Mouse (Mus musculus): Measurements from ENCODE around the gene Hspb7. TPM values are rescaled to one million over a fixed set of nuclear protein-coding genes. Genes with fewer than 3 reads are reported as not detected.
A peak's percentile ranks its signal among the peaks of the same experiment; 100 is the strongest.

Gene Hspb7
- total RNA-seq, 2 experiments from 2014 or later = 0.33 to 0.46 TPM

DNA sequence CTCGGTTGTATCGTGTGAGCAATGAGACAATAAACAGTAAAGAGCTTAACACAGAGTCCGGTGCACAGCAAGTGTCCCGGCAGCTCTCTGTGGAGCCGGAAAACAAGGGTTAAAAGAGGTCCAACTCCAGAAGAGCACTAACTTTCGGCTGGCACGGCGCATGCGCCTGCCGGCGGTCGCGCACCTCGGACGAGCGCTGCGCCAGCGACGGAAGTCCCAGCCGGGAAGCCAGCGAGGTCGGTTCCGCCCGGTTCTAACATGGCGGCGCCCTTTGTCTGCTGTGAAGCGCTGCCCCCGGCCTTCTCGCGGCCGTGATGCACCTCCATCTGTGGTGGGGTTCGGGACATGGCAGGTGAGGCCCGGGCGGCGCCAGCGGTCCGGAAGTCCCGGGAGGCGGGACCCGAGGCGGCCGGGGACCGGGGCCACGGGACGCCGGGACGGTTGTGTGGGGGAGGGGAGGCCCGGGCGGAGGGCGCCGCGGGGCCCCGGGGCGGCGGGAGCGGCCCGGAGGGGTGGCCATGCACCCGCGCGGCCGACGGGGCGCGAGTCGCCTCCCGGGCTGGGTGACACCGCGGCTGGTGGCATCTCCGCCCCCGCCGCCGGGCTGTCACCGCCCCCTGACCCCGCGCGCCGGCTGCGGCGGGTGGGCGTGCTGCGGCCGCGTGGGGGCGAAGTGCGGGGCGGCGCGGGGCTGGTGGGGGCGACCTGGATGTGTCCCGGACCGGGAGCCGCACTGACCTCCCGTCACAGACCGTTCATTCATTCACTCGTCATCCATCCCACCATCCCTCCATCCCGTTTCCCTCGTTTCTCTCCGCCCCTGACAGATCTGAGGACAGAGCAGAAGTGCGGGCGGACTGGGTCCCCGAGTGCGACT, 24.1 kb downstream of the Hspb7 start, which contains the start of gene Zbtb17:
Gene Zbtb17 (plus strand): TSS at position 204 of the 877 bp plus-strand sequence.
- peak; percentile 92 to 95 for DNase-seq

DNA sequence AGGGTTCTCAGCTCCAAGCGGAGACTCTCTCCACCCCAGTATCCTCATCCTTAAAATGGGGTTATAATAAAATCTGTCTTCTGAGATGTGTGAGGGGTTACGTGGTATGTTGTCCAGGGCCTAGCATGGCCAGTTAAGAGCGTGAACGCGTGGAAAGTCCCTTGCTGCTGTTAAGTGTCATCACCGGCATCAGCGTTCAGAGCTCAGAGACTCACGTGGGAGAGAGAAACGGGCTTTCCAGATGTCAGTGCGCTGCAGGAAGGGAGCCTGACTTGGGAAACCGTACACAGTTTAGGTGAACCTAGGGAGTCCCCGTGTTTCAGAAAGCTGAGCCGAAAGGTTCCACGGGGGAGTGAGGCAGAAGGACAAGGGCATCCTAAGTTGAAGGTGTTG, 24.7 kb downstream of the Hspb7 start:
- DNase-seq = no peak

- DNase-seq = no peak
Observed at GRCm38 (mm10) chr4:141446211-141446610, 25.6 kb downstream of the Hspb7 start.

GRCm38 (mm10) chr4:141451251-141451650, 30.7 kb downstream of the Hspb7 start:
- DNase-seq = no peak

GRCm38 (mm10) chr4:141451916-141452450, 31.4 kb downstream of the Hspb7 start:
- DNase-seq = peak; percentile 45 to 65

DNA sequence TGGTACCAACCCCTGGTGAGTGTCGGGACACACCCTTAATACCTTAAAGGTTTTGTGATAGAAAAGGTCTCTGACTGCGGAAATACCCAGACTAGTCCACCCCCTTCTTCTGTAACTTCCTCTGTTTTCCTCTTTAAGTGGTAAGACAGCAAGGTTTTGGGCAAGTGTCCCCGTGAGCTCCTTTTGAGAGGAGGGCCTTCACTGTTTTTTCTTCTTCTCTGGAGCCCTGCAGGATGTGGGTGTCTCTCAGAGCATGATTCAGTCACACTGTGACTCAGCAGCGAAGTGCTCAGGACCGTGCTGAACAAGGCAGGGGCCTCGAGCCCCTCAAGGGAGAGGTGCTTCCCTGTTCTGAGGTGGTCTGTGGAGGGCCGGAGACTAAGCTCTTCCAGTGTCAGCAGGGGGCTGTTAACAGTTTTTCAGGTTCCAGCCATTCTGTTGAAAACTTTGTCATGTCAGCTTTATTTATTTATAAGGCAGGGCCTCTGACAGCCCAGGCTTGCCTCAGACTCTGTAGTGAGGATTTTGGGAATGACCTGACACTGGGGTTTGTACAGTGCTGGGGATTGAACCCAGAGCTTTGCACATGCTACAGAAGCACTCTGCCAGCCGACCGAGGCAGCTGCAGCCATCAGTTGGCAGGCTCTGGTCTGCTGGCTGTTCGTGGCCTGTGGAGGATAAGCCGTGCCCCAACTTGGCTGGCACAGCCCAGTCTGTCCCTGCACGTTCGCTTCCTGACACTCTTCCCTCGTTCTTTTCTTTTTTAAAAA, 34.2 kb downstream of the Hspb7 start:
- DNase-seq = peak; percentile 46 to 48

DNA sequence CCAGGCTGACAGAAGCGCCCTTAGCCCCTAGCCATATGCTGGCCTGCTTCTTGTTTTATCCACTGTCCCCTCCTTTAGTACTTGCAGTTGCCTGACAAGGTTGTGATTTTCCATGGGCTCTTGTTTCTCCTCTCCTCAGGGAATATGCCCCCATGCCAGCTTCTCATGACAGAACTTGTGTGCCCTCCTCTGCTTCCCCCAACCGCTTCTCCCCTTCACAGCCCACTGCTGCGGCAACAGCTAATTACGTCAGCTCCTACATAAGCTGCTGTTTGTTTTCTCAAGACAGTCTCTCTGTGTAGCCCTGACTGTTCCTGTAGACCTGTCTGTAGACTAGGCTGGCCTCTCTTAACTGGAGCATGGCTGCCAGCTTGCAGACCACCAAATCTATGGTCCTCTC, 34.9 kb downstream of the Hspb7 start:
- DNase-seq = no peak

DNA sequence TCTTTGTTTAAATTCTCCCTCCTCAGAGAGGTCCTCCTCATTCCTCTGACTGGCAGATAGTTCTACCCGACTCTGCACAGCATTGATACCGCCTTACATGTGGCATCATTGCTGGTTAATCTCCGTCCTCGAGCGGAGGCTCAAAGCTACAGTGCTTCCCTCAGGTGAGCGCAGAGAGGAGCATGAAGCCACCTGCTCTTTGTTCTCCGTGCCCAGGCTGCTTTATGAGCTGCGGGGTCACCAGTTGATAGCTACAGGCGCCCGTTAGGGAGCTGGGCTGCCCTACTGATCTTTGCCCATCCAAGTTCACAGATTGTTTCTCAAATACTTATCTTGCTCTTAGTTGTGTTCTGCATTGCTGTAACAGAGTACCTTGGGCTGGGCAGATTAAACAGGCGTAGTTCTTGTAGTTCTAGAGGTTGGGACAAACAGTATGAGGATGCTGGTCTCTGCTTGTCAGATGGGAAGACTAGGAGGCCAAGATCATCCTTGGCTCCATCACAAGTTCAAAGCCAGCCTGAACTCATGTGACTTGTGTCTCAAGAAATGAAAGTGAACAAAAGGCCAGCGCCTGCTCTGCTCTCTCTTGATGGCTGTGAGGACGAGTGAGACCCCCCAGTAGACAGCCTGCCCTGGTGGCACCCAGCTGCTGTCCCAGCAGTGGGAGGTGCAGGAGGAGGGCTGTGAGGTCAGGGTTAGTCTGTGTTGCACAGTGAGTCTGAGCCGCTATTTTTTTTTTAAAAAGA, 35.8 kb downstream of the Hspb7 start:
- DNase-seq = no peak

- no peak for DNase-seq
Observed at GRCm38 (mm10) chr4:141458236-141458635, 37.7 kb downstream of the Hspb7 start.

- DNase-seq = no peak
Observed at GRCm38 (mm10) chr4:141458888-141459287, 38.3 kb downstream of the Hspb7 start.

DNA sequence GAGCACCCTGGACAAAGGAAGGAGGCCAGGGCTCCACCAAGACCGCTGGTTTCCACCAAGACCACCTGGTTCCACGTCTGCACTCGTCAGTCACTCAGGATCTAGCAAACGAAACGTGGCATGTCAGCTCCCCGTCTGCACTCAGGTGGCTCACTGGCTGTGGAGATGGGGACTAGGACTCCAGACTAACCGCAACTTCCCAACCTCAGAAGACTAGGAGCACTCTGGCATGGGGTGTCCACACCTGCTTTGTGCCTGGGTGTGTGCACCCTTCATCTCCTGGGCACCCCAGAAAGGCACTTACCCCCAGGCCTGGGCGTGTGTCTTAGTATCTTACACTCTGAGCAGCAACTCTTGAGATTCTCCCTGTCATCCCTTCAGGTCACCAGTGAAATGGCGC, 39.2 kb downstream of the Hspb7 start:
- no peak for DNase-seq

DNA sequence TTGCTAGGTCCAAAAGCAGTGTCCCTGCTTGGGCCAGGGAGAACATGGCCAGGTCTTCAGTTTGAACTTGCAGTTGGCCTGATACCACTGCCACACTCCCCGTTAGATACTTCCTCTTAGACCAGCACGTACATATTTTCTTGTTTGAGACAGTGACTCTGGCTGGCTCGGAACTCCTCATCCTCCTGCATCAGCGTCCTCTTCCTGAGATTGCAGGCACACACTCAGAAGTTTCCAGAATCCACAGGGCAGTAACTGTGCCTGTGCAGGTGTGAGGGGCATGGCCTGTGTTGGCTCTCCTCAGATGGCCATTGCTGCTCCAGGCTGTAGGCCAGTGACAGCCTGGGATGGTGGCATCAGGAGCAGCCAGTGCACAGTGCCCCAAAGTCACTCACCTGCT, 39.9 kb downstream of the Hspb7 start:
- no peak for DNase-seq

DNA sequence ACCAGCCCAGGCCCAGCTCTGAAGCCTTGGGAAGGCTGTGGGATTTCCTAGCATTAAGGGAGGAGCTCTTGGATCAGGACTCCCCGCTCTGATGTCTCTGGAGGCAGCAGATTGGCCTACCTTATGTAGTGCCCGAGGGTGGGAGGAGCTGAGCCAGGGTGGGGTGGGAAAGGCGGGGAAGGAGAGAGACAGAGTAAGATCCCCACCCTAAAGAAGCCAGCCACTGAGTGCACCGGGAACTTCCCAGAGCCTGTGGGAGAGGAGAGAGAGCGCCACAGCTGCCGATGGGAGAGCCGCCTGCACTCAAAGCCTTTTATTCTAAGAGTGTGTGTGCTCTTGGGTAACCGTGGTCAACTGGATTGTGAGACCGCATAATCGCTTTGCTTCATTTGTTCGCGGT, 40.5 kb downstream of the Hspb7 start:
- no peak for DNase-seq

GRCm38 (mm10) chr4:141461576-141461975, 41.0 kb downstream of the Hspb7 start:
- DNase-seq = no peak

- no peak for DNase-seq
Observed at GRCm38 (mm10) chr4:141463472-141463871, 42.9 kb downstream of the Hspb7 start.

GRCm38 (mm10) chr4:141464722-141465121, 44.1 kb downstream of the Hspb7 start:
- no peak for DNase-seq

- peak in 1 of 2 experiments; percentile 32 for DNase-seq
Observed at GRCm38 (mm10) chr4:141465512-141466288, 45.1 kb downstream of the Hspb7 start.

- no peak for DNase-seq
Observed at GRCm38 (mm10) chr4:141466289-141466795, 45.8 kb downstream of the Hspb7 start.

GRCm38 (mm10) chr4:141466844-141467580, 46.4 kb downstream of the Hspb7 start:
- DNase-seq = no peak

DNA sequence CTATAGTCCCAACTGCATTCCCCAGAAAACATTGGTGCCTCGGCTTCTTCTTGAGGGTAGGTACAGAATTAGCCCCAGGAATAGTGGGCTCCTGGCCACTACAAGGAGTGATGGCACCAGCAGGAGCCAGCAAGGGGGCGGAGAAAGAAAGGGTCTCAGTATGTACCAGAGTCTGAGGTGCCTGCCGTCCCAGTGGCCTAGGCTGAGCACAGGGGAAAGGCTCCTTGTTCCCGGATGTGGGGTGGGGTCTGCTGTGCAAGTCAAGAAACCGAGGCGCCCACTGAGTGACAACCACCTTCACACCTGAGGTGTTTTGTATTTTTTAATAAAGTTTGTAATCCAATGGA, 47.0 kb downstream of the Hspb7 start:
- no peak for DNase-seq

Measured in adrenal gland, postnatal 36 days (tissue).